Mouse (Mus musculus): ENCODE measurements around the gene St6galnac3. TPM values are rescaled to one million over a fixed set of nuclear protein-coding genes. Genes with fewer than 3 reads are reported as not detected.

St6galnac3 gene
- total and polyA plus RNA-seq, 3 experiments = 0.08 to 1.1 (median 0.38) TPM

- Histone ChIP-seq H3K9ac (ENCODE audit: insufficient read depth, low read depth) (no peak overlapping the region), H3K4me2 (ENCODE audit: insufficient read depth, low read depth, poor library complexity, severe bottlenecking) (no peak overlapping the region), H3K9me3 (replicated peaks; ENCODE audit: low read length) (no peaks in the 10 kb centered on the region), H3K4me3 (replicated peaks in 1 of 3; ENCODE audit: low read depth in 2 of 3, low read length in 2 of 3, poor library complexity in 1 of 3) (no peak overlapping the region), H3K27me3 (replicated peaks) (no peaks in the 10 kb centered on the region), H3K4me1 (ENCODE audit: control insufficient read depth in 1 of 2, insufficient read depth in 2 of 2) (peaks cover 13 to 33% of the 10 kb centered on the region in 2 experiments), H3K36me3 (replicated peaks in 1 of 2; ENCODE audit: control insufficient read depth in 1 of 2, insufficient read depth in 1 of 2, low read length in 1 of 2) (no peaks in the 10 kb centered on the region), H3K27ac (ENCODE audit: insufficient read depth, low read depth) (no peak overlapping the region), H3K79me2 (replicated peaks; ENCODE audit: control insufficient read depth, extremely low read depth, insufficient read depth, poor library complexity, severe bottlenecking) (no peaks in the 10 kb centered on the region)
- dilution Hi-C loops (cut with MboI; ENCODE audit: extremely low pct_ligation_motif_present, extremely low pct_unique_long_range_greater_than_20kb, low sequenced_read_pairs) (no loop called here), in situ Hi-C loops (cut with MboI; ENCODE audit: low pct_ligation_motif_present, low pct_unique_long_range_greater_than_20kb, low sequenced_read_pairs) (no loop called here)
- no peak for DNase-seq (ENCODE audit: extremely low read depth)
- TF ChIP-seq NRF1 (IDR thresholded peaks at IDR 0.05; ENCODE audit: low read depth, low read length) (no peak), MEF2A (IDR thresholded peaks at IDR 0.05; ENCODE audit: borderline replicate concordance, low read depth, low read length) (no peak), RAD21 (IDR thresholded peaks at IDR 0.05; ENCODE audit: low read depth, low read length) (no peak), EP300 (IDR thresholded peaks at IDR 0.05; ENCODE audit: low read length) (no peak), CTCF (conservative IDR thresholded peaks at IDR 0.05 in 1 of 2, IDR thresholded peaks at IDR 0.05 in 1 of 2; ENCODE audit: low read depth in 2 of 2, low read length in 2 of 2) (no peak), HCFC1 (IDR thresholded peaks at IDR 0.05; ENCODE audit: low read depth, low read length) (no peak), GABPA (IDR thresholded peaks at IDR 0.05; ENCODE audit: insufficient replicate concordance, low read depth, low read length) (no peak), POLR2AphosphoS2 (IDR thresholded peaks at IDR 0.05; ENCODE audit: low read depth, low read length) (no peak), TCF12 (IDR thresholded peaks at IDR 0.05; ENCODE audit: low read depth, low read length) (no peak), JUN (IDR thresholded peaks at IDR 0.05; ENCODE audit: insufficient read depth, low read depth, low read length) (no peak)
These were observed 435.0 kb downstream of the St6galnac3 start for GRCm38 (mm10) chr3:153289971-153290370.

DNA sequence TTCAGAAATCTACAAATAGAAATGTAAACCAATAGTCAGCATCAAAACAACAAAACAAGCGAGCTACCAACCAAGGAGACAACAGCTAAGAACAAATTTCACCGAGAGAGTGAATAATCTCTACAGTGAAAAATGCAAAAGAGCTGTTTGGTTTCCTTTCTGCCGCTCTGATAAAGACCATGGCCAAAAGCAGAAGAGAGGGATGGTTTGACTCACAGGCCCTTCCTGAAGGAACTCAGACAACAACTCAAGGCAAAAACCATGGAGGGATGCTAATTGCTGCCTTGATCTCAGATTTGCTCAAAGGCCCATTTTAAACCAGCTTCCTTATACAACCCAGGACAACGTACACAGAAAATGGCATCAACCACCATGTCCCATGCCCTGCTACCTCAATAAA, 437.4 kb downstream of the St6galnac3 start:
- TF ChIP-seq MYC (IDR thresholded peaks at IDR 0.05; ENCODE audit: low read depth, low read length) (no peak), ZC3H11A (IDR thresholded peaks at IDR 0.05; ENCODE audit: low read depth, low read length) (no peak), JUN (IDR thresholded peaks at IDR 0.05; ENCODE audit: insufficient read depth, low read depth, low read length) (0 out of 2 replicates have a peak, but pooled peaks have one; percentile 12), EP300 (IDR thresholded peaks at IDR 0.05; ENCODE audit: low read length) (peak; percentile 57; the same call in 1 of the 2 replicates), IRF4 (IDR thresholded peaks at IDR 0.05; ENCODE audit: low read depth, low read length) (peak; percentile 63; the same call in 1 of the 2 replicates), MEF2A (IDR thresholded peaks at IDR 0.05; ENCODE audit: borderline replicate concordance, low read depth, low read length) (0 out of 2 replicates have a peak, but pooled peaks have one; percentile 10), JUND (conservative IDR thresholded peaks at IDR 0.05; ENCODE audit: low read depth, low read length) (peak; percentile 50; the same call in 1 of the 2 replicates), CHD2 (IDR thresholded peaks at IDR 0.05; ENCODE audit: low read length) (0 out of 2 replicates have a peak, but pooled peaks have one; percentile 40)
- H3K27ac ChIP-seq (ENCODE audit: insufficient read depth, low read depth) = no peak overlapping the region
- H3K4me1 ChIP-seq (ENCODE audit: control insufficient read depth in 1 of 2, insufficient read depth in 2 of 2) = peaks cover 13 to 26% of the 10 kb centered on the region in 2 experiments
- no peaks in the 10 kb centered on the region for H3K9me3 ChIP-seq (replicated peaks; ENCODE audit: low read length)
- H3K27me3 ChIP-seq (replicated peaks) = no peaks in the 10 kb centered on the region
- no peak overlapping the region for H3K9ac ChIP-seq (ENCODE audit: insufficient read depth, low read depth)
- no peak for DNase-seq (ENCODE audit: extremely low read depth)
- dilution Hi-C loops (cut with MboI; ENCODE audit: extremely low pct_ligation_motif_present, extremely low pct_unique_long_range_greater_than_20kb, low sequenced_read_pairs) (no loop called here), in situ Hi-C loops (cut with MboI; ENCODE audit: low pct_ligation_motif_present, low pct_unique_long_range_greater_than_20kb, low sequenced_read_pairs) (no loop called here)
- no peak overlapping the region for H3K4me2 ChIP-seq (ENCODE audit: insufficient read depth, low read depth, poor library complexity, severe bottlenecking)
- no peaks in the 10 kb centered on the region for H3K79me2 ChIP-seq (replicated peaks; ENCODE audit: control insufficient read depth, extremely low read depth, insufficient read depth, poor library complexity, severe bottlenecking)
- H3K36me3 ChIP-seq (replicated peaks in 1 of 2; ENCODE audit: control insufficient read depth in 1 of 2, insufficient read depth in 1 of 2, low read length in 1 of 2) = no peaks in the 10 kb centered on the region
- H3K4me3 ChIP-seq (replicated peaks in 1 of 3; ENCODE audit: low read depth in 2 of 3, low read length in 2 of 3, poor library complexity in 1 of 3) = no peak overlapping the region

All from CH12.LX (cell line).